Mouse (Mus musculus) CD4-positive helper T cell, adult 2 months (primary cell): ENCODE results near the gene H2-Q6.
"Not testable (repeated sequence)": the region's sequence is repeated elsewhere in the genome, so short reads cannot be mapped to it uniquely, and the experiment has no call there.

Source experiments
- DNase-seq: peaks from one replicate; pipeline ENCODE4 v3.0.0-alpha.2; 2012; ENCODE audit warnings: low read depth, missing footprints, low spot score

H2-Q6 gene

GRCm38 (mm10) chr17:35432167-35432566, 7.5 kb downstream of the H2-Q6 start:
- not testable (repeated sequence) for DNase-seq

- DNase-seq = peak; percentile 79
Observed at GRCm38 (mm10) chr17:35434836-35435235, 10.2 kb downstream of the H2-Q6 start.

GRCm38 (mm10) chr17:35435577-35435976, 10.9 kb downstream of the H2-Q6 start:
- not testable (repeated sequence) for DNase-seq

- DNase-seq = peak; percentile 36
Observed at GRCm38 (mm10) chr17:35437386-35437936, 12.8 kb downstream of the H2-Q6 start.

GRCm38 (mm10) chr17:35438395-35438794, 13.7 kb downstream of the H2-Q6 start:
- DNase-seq = peak; percentile 28

GRCm38 (mm10) chr17:35438885-35439284, 14.2 kb downstream of the H2-Q6 start, which contains the start of gene H2-Q7:
H2-Q7 (plus strand) TSS chr17:35439155.
- DNase-seq = peak; percentile 94

GRCm38 (mm10) chr17:35439295-35439747, 14.7 kb downstream of the H2-Q6 start:
- DNase-seq = peak; percentile 63

- peak; percentile 54 for DNase-seq
Observed at GRCm38 (mm10) chr17:35439925-35440645, 15.4 kb downstream of the H2-Q6 start.

GRCm38 (mm10) chr17:35442376-35442775, 17.7 kb downstream of the H2-Q6 start:
- not testable (repeated sequence) for DNase-seq

- DNase-seq = not testable (repeated sequence)
Observed at GRCm38 (mm10) chr17:35444510-35444909, 19.9 kb downstream of the H2-Q6 start.

GRCm38 (mm10) chr17:35458247-35458646, 33.6 kb downstream of the H2-Q6 start:
- not testable (repeated sequence) for DNase-seq

GRCm38 (mm10) chr17:35460513-35461341, 36.1 kb downstream of the H2-Q6 start:
- not testable (repeated sequence) for DNase-seq

- peak; percentile 66 for DNase-seq
Observed at GRCm38 (mm10) chr17:35465651-35466050, 41.0 kb downstream of the H2-Q6 start.

GRCm38 (mm10) chr17:35468936-35469335, 44.3 kb downstream of the H2-Q6 start:
- DNase-seq = not testable (repeated sequence)

- peak; percentile 34 for DNase-seq
Observed at GRCm38 (mm10) chr17:35469842-35470751, 45.4 kb downstream of the H2-Q6 start, which contains the start of gene H2-Q10. H2-Q10 (plus strand) TSS chr17:35470089.
